Mouse (Mus musculus) G1E (cell line): ENCODE results near the gene Khdc4. TPM values are rescaled to one million over a fixed set of nuclear protein-coding genes. Genes with fewer than 3 reads are reported as not detected.

ENCODE experiments used
- ATAC-seq: 2 replicates; pipeline ENCODE4 v1.8.0; 2016; ENCODE audit warnings: mild to moderate bottlenecking; ENCODE audit not compliant: insufficient number of reproducible peaks, poor library complexity, low FRiP score, severe bottlenecking; ENCODE audit errors: extremely low read depth
- DNase-seq: peaks from one replicate; pipeline ENCODE4 v3.0.0; 2012; ENCODE audit warnings: low spot score
- H3K27me3 ChIP-seq: 2 replicates; pipeline ENCODE4 v1.6.1; 2012; ENCODE audit warnings: mild to moderate bottlenecking, low read length, inconsistent platforms; ENCODE audit not compliant: insufficient read depth
- H3K36me3 ChIP-seq: replicated peaks from 2 replicates; pipeline ENCODE3; 2012; ENCODE audit warnings: mild to moderate bottlenecking, inconsistent platforms
- H3K4me1 ChIP-seq: 2 replicates; pipeline ENCODE4 v1.6.1; 2012; ENCODE audit warnings: low read depth, low read length, inconsistent platforms, mixed read lengths; ENCODE audit not compliant: insufficient read depth
- H3K4me3 ChIP-seq: 2 replicates; pipeline ENCODE4 v1.5.1; 2012; ENCODE audit warnings: low read depth, mild to moderate bottlenecking, inconsistent platforms, low read length, moderate library complexity, mixed read lengths
- H3K9me3 ChIP-seq: replicated peaks from 2 replicates; pipeline ENCODE4 v1.6.1; 2012; ENCODE audit warnings: inconsistent platforms
- CTCF ChIP-seq: IDR thresholded peaks from 2 replicates; pipeline ENCODE4 v1.5.1; 2012; ENCODE audit warnings: low read depth, low read length, inconsistent platforms, mixed read lengths
- GATA1 ChIP-seq: IDR thresholded peaks from 2 replicates; pipeline ENCODE4 v1.6.1; 2012; ENCODE audit warnings: borderline replicate concordance, low read length, inconsistent platforms, mixed read lengths
- GATA2 ChIP-seq: IDR thresholded peaks from 2 replicates; pipeline ENCODE4 v1.6.1; 2012; ENCODE audit warnings: low read depth, low read length, inconsistent platforms, borderline replicate concordance
- POLR2AphosphoS5 ChIP-seq: IDR thresholded peaks from 2 replicates; pipeline ENCODE4 v1.6.1; 2012; ENCODE audit warnings: low read depth, low read length, inconsistent platforms; ENCODE audit not compliant: insufficient replicate concordance
- TAL1 ChIP-seq: conservative IDR thresholded peaks from 2 replicates; pipeline ENCODE4 v1.6.1; 2012; ENCODE audit warnings: low read depth, low read length, inconsistent platforms, mixed read lengths
- polyA plus RNA-seq: library from polyadenylated mRNA; stranded (reverse); fragments of >175 nt; gene quantifications from 2 replicates; pipeline ENCODE4 v1.2.3, GENCODE M21; 2012
- total RNA-seq, 2 experiments: library from RNA; stranded (forward) in 1 of 2; stranded (reverse) in 1 of 2; fragments of 200-1000 nt in 1 of 2; fragments of >200 nt in 1 of 2; fragmentation: Nextera tagmentation in 1 of 2; gene quantifications; 2 replicates each; pipeline ENCODE4 v1.2.3; 2014 to 2017

The Khdc4 gene
- total and polyA plus RNA-seq, 3 experiments, result 18.5 to 102 (median 83.9) TPM

DNA sequence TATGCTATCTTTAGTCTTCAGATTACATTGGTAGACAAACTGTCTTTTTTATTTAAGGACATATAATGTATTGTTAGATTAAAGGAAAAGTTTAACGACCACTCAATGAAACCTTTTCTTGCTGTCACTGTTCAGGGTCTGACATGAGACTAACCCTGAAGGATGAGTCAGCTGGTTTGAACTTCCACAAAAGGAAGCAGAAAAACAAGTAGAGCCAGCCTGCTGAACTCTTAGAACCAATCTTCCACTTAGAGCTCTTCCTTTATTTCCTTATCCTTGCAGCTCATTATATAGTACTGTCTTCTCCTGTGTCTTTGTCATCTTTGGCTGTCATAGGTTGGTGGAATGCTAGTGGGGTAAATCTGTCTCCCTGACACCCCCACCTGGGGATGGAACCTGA is 32.2 kb downstream of the Khdc4 start:
- DNase-seq, result no peak
- Histone ChIP-seq H3K9me3 (no peaks in the 10 kb centered on the region), H3K27me3 (no peaks in the 10 kb centered on the region), H3K36me3 (peaks cover 60% of the 10 kb centered on the region), H3K4me3 (no peak overlapping the region; the same call in 1 of the 2 replicates), H3K4me1 (peaks cover 42% of the 10 kb centered on the region)
- no peak for ATAC-seq
- TF ChIP-seq CTCF (no peak), TAL1 (no peak), GATA1 (no peak), GATA2 (no peak)

DNA sequence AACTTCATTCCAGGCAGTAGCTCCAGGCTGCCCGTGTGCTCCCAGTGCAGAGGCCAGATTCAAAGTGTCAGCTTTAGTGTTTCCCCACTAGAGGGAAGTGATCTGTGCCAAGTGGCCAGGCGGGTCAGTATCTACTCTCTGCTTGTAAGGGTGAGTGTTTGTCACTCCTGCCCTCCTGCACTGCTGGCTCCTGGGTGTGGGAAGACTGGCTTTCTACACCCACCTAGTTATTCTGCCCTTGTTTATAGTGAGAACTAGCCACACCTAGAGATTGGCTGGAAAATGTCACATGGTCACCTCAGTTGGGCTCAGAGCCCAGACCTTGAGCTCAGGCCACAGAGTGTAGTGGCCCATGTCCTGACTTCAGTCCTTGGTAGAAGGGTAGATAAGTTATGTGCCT is 33.5 kb downstream of the Khdc4 start:
- no peaks in the 10 kb centered on the region for H3K27me3 ChIP-seq
- TF ChIP-seq TAL1, result no peak
- no peak for TF ChIP-seq GATA1
- no peak for TF ChIP-seq POLR2AphosphoS5
- no peak for TF ChIP-seq CTCF
- no peak for TF ChIP-seq GATA2
- DNase-seq (no peak), ATAC-seq (no peak)
- H3K36me3 ChIP-seq, result peaks cover 53% of the 10 kb centered on the region
- no peak overlapping the region for H3K4me3 ChIP-seq
- H3K4me1 ChIP-seq, result peaks cover 36% of the 10 kb centered on the region
- H3K9me3 ChIP-seq, result no peaks in the 10 kb centered on the region

- ATAC-seq (no peak), DNase-seq (no peak)
- Histone ChIP-seq H3K4me1 (no peaks in the 10 kb centered on the region), H3K27me3 (peaks cover 3% of the 10 kb centered on the region; the same call in 1 of the 2 replicates), H3K36me3 (peaks cover 2% of the 10 kb centered on the region), H3K9me3 (peaks cover 3% of the 10 kb centered on the region; the same call in 1 of the 2 replicates), H3K4me3 (no peak overlapping the region)
- TF ChIP-seq GATA1, result no peak
- TF ChIP-seq POLR2AphosphoS5, result no peak
- TF ChIP-seq TAL1, result no peak
- no peak for TF ChIP-seq CTCF
- TF ChIP-seq GATA2, result no peak
Measured at GRCm38 (mm10) chr3:88736556-88736955, 51.0 kb downstream of the Khdc4 start.

- peaks cover 5% of the 10 kb centered on the region; the same call in 1 of the 2 replicates for H3K27me3 ChIP-seq
- no peaks in the 10 kb centered on the region for H3K36me3 ChIP-seq
- ATAC-seq, result no peak
- no peak for DNase-seq
- H3K9me3 ChIP-seq, result peaks cover 3% of the 10 kb centered on the region; the same call in 1 of the 2 replicates
- peak; percentile 83 for TF ChIP-seq CTCF
- TF ChIP-seq GATA1, result no peak
- H3K4me1 ChIP-seq, result no peaks in the 10 kb centered on the region; the same call in 1 of the 2 replicates
- H3K4me3 ChIP-seq, result no peak overlapping the region
Measured at GRCm38 (mm10) chr3:88738641-88739040, 53.0 kb downstream of the Khdc4 start.

GRCm38 (mm10) chr3:88740147-88740546 is 54.5 kb downstream of the Khdc4 start:
- peaks cover 5% of the 10 kb centered on the region; the same call in 1 of the 2 replicates for H3K27me3 ChIP-seq
- ATAC-seq (no peak), DNase-seq (no peak)
- no peaks in the 10 kb centered on the region for H3K36me3 ChIP-seq
- TF ChIP-seq GATA2, result no peak
- TF ChIP-seq CTCF, result no peak
- TF ChIP-seq GATA1, result no peak
- TF ChIP-seq TAL1, result no peak
- no peak for TF ChIP-seq POLR2AphosphoS5
- H3K4me3 ChIP-seq, result no peak overlapping the region
- H3K4me1 ChIP-seq, result peaks cover under 1% of the 10 kb centered on the region
- H3K9me3 ChIP-seq, result no peaks in the 10 kb centered on the region

DNA sequence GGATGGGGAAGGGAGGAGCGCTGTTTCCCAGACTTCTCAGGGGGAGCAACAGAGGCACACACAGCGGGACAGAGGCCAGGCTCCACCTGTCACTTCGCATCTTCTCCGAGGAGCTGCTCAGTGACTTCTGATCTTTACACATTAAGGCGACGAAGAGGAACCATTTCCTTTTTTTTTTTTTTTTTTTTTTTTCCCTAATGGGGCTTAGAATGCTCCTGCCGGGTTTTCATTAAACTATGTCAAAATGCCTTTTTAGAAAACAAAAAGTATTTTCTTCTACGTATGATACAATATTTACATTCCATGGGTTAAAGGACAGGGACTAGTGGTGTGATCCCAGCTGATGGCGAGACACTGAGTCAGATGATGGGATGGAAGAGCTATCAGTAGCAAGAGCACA is 59.9 kb downstream of the Khdc4 start:
- DNase-seq (no peak), ATAC-seq (no peak)
- TF ChIP-seq GATA2, result no peak
- no peak for TF ChIP-seq CTCF
- TF ChIP-seq POLR2AphosphoS5, result no peak
- no peak for TF ChIP-seq TAL1
- TF ChIP-seq GATA1, result no peak
- Histone ChIP-seq H3K4me1 (peaks cover 23% of the 10 kb centered on the region), H3K36me3 (no peaks in the 10 kb centered on the region), H3K9me3 (no peaks in the 10 kb centered on the region), H3K27me3 (peaks cover 5% of the 10 kb centered on the region; the same call in 1 of the 2 replicates), H3K4me3 (no peak overlapping the region)
